Mouse (Mus musculus) E14TG2a.4 (cell line): ENCODE results near the gene Strn4.

Source experiments
- CTCF ChIP-seq: conservative IDR thresholded peaks from 2 replicates; pipeline ENCODE4 v1.5.1; 2014; ENCODE audit warnings: low read length
- NANOG ChIP-seq: IDR thresholded peaks from 2 replicates; pipeline ENCODE4 v1.6.1; 2014; ENCODE audit warnings: borderline replicate concordance, low read length, mixed read lengths
- POU5F1 ChIP-seq: IDR thresholded peaks from 2 replicates; pipeline ENCODE4 v1.6.1; 2014; ENCODE audit warnings: low read length, borderline replicate concordance

- no peak for TF ChIP-seq CTCF
- TF ChIP-seq POU5F1 = no peak
- TF ChIP-seq NANOG = no peak
These were observed 34.2 kb upstream of the Strn4 start for GRCm38 (mm10) chr7:16781555-16781815.
